Mouse (Mus musculus): ENCODE measurements at regions not wholly inside any gene's neighbourhood (a gene's known extent, or its start where the extent isn't known, plus 50 kb on each side); places are given as distances from the start of the nearest gene placed in this dataset.
"Not testable (repeated sequence)": the region's sequence is repeated elsewhere in the genome, so short reads cannot be mapped to it uniquely, and the experiment has no call there.

DNA sequence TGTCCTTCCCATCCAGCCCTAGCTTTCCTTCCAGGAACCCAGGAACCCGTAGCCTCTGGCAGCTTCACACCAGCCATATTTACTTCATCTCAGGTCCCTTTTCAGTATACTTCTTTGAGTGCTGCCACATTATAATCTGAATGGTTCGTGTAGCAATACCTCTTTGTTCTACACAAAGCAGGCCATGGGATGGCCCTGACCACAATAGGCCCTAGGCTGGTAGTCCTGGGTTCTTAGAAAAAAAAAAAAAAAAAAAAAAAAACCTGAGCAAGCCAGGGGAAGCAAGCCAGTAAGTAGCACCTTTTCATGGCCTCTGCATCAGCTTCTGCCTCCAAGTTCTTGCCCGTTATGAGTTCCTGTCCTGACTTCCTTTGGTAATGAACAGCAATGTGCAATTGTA lies 177.6 kb downstream of the Diras2 start:
- Histone ChIP-seq H3K9ac (ENCODE audit: low read length) (no peak overlapping the region), H3K27me3 (ENCODE audit: control insufficient read depth, insufficient read depth, low read length) (no peaks in the 10 kb centered on the region), H3K27ac (ENCODE audit: low read depth, low read length) (no peak overlapping the region), H3K4me3 (ENCODE audit: low read depth, low read length) (no peak overlapping the region), H3K9me3 (ENCODE audit: control insufficient read depth, low read length) (no peaks in the 10 kb centered on the region), H3K4me1 (ENCODE audit: control insufficient read depth, insufficient read depth, low read length) (no peaks in the 10 kb centered on the region), H3K4me2 (no peak overlapping the region), H3K36me3 (ENCODE audit: control insufficient read depth, insufficient read depth, low read length) (no peaks in the 10 kb centered on the region)
- 62% methylated on average over 3 of the region's 3 CpGs for WGBS
- DNase-seq (ENCODE audit: low spot score, missing footprints) (no peak), ATAC-seq (ENCODE audit: low FRiP score) (no peak)

DNA sequence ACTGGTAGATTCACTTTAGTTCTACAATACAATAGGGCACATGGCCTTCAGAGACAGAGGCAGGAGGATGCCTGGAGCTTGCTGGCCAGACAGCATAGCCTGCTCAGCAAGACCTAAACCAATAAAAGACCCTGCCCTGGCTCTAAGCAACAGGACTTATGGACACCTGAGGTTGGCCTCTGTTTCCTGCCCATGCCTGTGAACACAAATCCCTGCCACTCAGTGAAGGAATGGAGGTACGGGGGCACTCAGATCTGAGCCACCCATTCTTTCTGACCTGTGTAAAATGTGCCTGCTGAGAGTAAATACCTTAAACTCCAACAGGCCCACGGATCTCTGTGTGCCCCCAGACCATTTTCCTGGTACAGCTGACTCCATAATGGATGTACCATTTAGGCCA lies 177.1 kb downstream of the Diras2 start:
- DNase-seq (ENCODE audit: low spot score, missing footprints) (no peak), ATAC-seq (ENCODE audit: low FRiP score) (no peak)
- Histone ChIP-seq H3K4me3 (ENCODE audit: low read depth, low read length) (no peak overlapping the region), H3K4me1 (ENCODE audit: control insufficient read depth, insufficient read depth, low read length) (no peaks in the 10 kb centered on the region), H3K27ac (ENCODE audit: low read depth, low read length) (no peak overlapping the region), H3K9me3 (ENCODE audit: control insufficient read depth, low read length) (no peaks in the 10 kb centered on the region), H3K9ac (ENCODE audit: low read length) (no peak overlapping the region), H3K27me3 (ENCODE audit: control insufficient read depth, insufficient read depth, low read length) (no peaks in the 10 kb centered on the region), H3K4me2 (no peak overlapping the region), H3K36me3 (ENCODE audit: control insufficient read depth, insufficient read depth, low read length) (no peaks in the 10 kb centered on the region)
- WGBS: 76% methylated on average over 2 of the region's 2 CpGs

DNA sequence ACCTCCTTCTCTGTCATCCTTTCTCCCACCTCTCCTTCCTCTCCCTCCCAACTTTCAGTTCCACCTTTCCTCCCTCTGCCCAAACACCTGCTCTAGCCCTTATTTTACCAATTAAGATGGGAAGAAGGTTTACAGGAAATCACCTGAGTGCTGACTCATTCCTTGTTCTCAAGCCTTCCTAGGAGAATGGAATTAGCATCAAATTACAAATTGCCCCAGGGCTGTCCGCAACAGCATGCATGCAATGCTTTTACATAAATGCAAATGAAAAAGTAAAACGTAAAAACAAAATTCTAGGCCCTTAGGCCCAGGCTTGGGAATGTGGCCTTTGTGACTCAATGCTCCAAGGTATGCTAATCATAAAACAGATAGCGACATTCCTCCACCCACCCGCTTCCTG lies 175.2 kb downstream of the Diras2 start:
- not testable (repeated sequence) for H3K4me1 ChIP-seq (ENCODE audit: control insufficient read depth, insufficient read depth, low read length); H3K27ac ChIP-seq (ENCODE audit: low read depth, low read length); H3K27me3 ChIP-seq (ENCODE audit: control insufficient read depth, insufficient read depth, low read length); H3K4me2 ChIP-seq; DNase-seq (ENCODE audit: low spot score, missing footprints); H3K36me3 ChIP-seq (ENCODE audit: control insufficient read depth, insufficient read depth, low read length); H3K9me3 ChIP-seq (ENCODE audit: control insufficient read depth, low read length); H3K4me3 ChIP-seq (ENCODE audit: low read depth, low read length); H3K9ac ChIP-seq (ENCODE audit: low read length); ATAC-seq (ENCODE audit: low FRiP score)
- WGBS: 88% methylated on average over 3 of the region's 4 CpGs

DNA sequence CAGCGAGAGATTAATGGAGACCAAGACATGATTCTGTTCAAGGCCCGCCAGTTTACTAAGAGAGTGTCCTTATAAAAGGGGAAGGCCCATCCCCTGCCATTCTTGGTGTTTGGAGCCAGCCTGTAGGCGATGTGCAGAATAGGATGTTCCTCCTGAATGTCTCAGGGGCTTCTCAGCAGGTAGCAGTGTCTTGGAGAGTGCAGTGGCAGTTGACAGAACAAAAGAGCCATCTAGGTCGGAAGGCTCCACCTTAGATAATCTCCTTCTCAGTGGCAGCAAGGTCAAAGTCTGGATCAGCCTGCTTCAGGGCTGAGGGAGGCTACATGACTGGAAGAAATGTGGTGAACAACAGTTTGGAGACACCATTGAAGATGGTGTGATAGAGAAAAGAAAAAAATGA lies 171.7 kb downstream of the Diras2 start:
- not testable (repeated sequence) for DNase-seq (ENCODE audit: low spot score, missing footprints); ATAC-seq (ENCODE audit: low FRiP score)

DNA sequence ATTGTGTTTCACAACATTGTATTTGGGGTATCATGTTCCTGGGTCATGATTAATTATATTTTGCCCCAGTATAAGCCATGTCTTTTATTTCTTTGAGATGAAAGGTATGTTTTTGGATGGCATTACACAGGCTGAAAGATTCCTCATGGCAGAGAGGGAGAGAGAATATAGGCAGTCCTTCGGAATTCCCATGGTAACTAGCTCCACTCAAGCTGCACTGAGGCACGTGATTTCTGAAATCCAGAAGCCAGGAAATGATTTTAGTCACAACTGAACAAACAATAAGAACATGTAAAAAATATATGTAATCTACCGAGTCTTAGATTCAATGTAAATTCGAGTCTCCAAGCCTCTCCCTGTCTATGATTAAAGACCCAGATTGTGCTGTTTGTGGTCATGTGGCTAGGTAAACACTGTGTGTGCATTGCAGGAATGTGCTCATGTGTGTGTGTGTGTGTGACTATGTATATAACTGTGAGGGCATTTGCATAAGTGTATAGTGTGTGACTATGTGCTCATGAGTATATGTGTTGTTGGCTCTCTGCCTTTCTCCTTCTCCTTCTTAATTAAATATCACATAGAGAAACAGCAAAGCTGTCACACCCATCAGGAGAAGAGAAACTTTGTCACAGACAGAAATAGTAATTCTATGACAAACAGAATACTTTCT lies 169.8 kb downstream of the Diras2 start:
- Histone ChIP-seq H3K4me1 (ENCODE audit: control insufficient read depth, insufficient read depth, low read length) (no peaks in the 10 kb centered on the region), H3K4me2 (no peak overlapping the region), H3K4me3 (ENCODE audit: low read depth, low read length) (no peak overlapping the region), H3K9ac (ENCODE audit: low read length) (no peak overlapping the region), H3K36me3 (ENCODE audit: control insufficient read depth, insufficient read depth, low read length) (no peaks in the 10 kb centered on the region), H3K27ac (ENCODE audit: low read depth, low read length) (no peak overlapping the region), H3K9me3 (ENCODE audit: control insufficient read depth, low read length) (no peaks in the 10 kb centered on the region), H3K27me3 (ENCODE audit: control insufficient read depth, insufficient read depth, low read length) (no peaks in the 10 kb centered on the region)
- 82% methylated on average over 4 of the region's 4 CpGs for WGBS
- DNase-seq (ENCODE audit: low spot score, missing footprints): no peak
- ATAC-seq (ENCODE audit: low FRiP score): no peak

More for the DNA sequence above, 171.7 kb downstream of the Diras2 start:
- WGBS: 76% methylated on average over 4 of the region's 4 CpGs
- not testable (repeated sequence) for H3K4me2 ChIP-seq; H3K36me3 ChIP-seq (ENCODE audit: control insufficient read depth, insufficient read depth, low read length); H3K9me3 ChIP-seq (ENCODE audit: control insufficient read depth, low read length); H3K4me1 ChIP-seq (ENCODE audit: control insufficient read depth, insufficient read depth, low read length); H3K9ac ChIP-seq (ENCODE audit: low read length); H3K4me3 ChIP-seq (ENCODE audit: low read depth, low read length); H3K27ac ChIP-seq (ENCODE audit: low read depth, low read length); H3K27me3 ChIP-seq (ENCODE audit: control insufficient read depth, insufficient read depth, low read length)

DNA sequence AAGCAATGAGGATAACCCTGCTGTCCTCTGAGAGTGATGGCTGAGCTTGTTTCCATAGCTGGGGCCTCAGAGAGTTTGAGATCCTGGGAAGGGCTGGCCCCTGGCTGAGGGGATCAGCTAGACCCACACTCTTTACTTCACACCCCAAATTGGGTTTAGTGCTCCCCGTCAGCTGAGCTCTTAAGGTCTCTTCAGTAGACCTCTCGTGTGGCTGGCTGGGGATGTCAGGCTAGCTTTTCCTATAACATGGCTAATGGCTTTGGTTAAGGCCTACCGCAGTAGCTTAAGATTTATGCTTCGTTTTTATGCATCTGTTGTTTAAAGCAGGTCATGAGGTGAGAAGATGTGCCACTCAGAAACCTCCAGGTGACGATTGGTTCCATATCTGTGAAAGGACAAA lies 168.8 kb downstream of the Diras2 start:
- DNase-seq (ENCODE audit: low spot score, missing footprints) (no peak), ATAC-seq (ENCODE audit: low FRiP score) (no peak)
- H3K4me3 ChIP-seq (ENCODE audit: low read depth, low read length): no peak overlapping the region
- H3K9ac ChIP-seq (ENCODE audit: low read length): no peak overlapping the region
- no peaks in the 10 kb centered on the region for H3K9me3 ChIP-seq (ENCODE audit: control insufficient read depth, low read length)
- H3K4me2 ChIP-seq: no peak overlapping the region
- H3K27me3 ChIP-seq (ENCODE audit: control insufficient read depth, insufficient read depth, low read length): no peaks in the 10 kb centered on the region
- H3K36me3 ChIP-seq (ENCODE audit: control insufficient read depth, insufficient read depth, low read length): no peaks in the 10 kb centered on the region
- H3K4me1 ChIP-seq (ENCODE audit: control insufficient read depth, insufficient read depth, low read length): no peaks in the 10 kb centered on the region
- 92% methylated on average over 5 of the region's 5 CpGs for WGBS
- no peak overlapping the region for H3K27ac ChIP-seq (ENCODE audit: low read depth, low read length)

DNA sequence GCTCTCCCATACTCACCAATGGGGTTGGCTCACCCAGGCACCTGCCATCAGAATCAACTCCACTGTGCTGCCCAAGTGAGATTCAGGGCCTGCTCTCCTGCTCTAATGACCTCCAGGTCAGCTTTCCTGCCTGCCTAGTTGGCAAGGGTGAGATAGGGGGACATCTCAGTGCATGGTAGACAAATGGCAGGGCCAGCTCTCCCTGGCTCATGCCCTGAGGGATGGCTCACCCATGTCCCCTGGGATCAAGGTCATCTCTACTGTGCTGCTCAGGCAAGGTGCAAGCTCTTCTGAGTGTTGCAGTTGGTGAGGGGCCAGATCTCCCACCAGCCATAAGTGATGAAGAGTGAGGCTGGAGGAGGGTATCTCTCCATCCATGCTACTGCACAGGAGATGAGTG lies 161.2 kb downstream of the Diras2 start:
- DNase-seq (ENCODE audit: low spot score, missing footprints) (no peak), ATAC-seq (ENCODE audit: low FRiP score) (no peak)
- no peaks in the 10 kb centered on the region for H3K36me3 ChIP-seq (ENCODE audit: control insufficient read depth, insufficient read depth, low read length)
- H3K27me3 ChIP-seq (ENCODE audit: control insufficient read depth, insufficient read depth, low read length): no peaks in the 10 kb centered on the region
- H3K9me3 ChIP-seq (ENCODE audit: control insufficient read depth, low read length): no peaks in the 10 kb centered on the region
- H3K9ac ChIP-seq (ENCODE audit: low read length): no peak overlapping the region
- H3K4me2 ChIP-seq: no peak overlapping the region
- H3K4me1 ChIP-seq (ENCODE audit: control insufficient read depth, insufficient read depth, low read length): no peaks in the 10 kb centered on the region
- no peak overlapping the region for H3K4me3 ChIP-seq (ENCODE audit: low read depth, low read length)
- H3K27ac ChIP-seq (ENCODE audit: low read depth, low read length): no peak overlapping the region

DNA sequence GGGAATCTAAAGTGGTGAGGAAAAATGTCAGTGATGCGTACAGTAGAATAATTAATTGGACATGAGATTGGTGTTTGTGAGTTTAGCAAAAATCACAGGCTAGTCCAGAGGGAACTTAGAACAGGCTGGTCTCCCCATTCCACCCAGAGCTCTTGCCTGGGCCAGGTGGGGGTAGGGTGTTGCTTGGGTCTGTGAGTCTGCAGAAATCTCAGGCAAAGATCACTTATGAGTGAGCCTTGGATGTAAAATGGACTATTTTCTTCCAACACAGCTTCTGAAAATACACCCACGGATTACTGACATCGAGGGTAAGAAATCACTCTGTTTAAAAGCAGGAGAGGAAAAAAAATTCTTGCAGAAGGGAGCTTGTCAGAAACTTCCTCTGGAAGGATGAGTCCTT lies 159.1 kb downstream of the Diras2 start:
- DNase-seq (ENCODE audit: low spot score, missing footprints) (no peak), ATAC-seq (ENCODE audit: low FRiP score) (no peak)
- Histone ChIP-seq H3K9me3 (ENCODE audit: control insufficient read depth, low read length) (no peaks in the 10 kb centered on the region), H3K4me2 (no peak overlapping the region), H3K27me3 (ENCODE audit: control insufficient read depth, insufficient read depth, low read length) (no peaks in the 10 kb centered on the region), H3K4me1 (ENCODE audit: control insufficient read depth, insufficient read depth, low read length) (no peaks in the 10 kb centered on the region), H3K9ac (ENCODE audit: low read length) (no peak overlapping the region), H3K27ac (ENCODE audit: low read depth, low read length) (no peak overlapping the region), H3K4me3 (ENCODE audit: low read depth, low read length) (no peak overlapping the region), H3K36me3 (ENCODE audit: control insufficient read depth, insufficient read depth, low read length) (no peaks in the 10 kb centered on the region)
- 88% methylated on average over 3 of the region's 3 CpGs for WGBS

DNA sequence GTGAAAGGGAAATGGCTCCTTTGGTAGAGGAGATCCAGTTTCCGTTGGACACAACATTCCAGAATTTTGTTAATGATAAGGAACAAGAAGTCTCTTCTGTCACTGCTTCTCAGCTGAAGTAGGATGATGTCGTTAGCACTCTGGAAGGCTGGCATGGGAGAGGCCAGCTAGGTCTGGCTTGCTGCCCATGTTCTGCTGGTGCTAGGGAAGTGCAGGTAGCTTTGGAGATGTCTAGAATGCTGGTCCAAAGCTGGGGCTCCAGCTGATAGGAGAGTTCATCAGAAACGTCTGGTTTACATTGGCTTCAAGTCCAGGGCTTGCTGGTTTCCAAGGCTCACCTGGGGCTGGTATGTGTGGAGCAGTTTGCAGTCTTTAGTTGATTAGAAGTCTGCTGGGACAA lies 156.3 kb downstream of the Diras2 start:
- no peak for ATAC-seq (ENCODE audit: low FRiP score)
- 79% methylated on average over 3 of the region's 3 CpGs for WGBS
- DNase-seq (ENCODE audit: low spot score, missing footprints): no peak

DNA sequence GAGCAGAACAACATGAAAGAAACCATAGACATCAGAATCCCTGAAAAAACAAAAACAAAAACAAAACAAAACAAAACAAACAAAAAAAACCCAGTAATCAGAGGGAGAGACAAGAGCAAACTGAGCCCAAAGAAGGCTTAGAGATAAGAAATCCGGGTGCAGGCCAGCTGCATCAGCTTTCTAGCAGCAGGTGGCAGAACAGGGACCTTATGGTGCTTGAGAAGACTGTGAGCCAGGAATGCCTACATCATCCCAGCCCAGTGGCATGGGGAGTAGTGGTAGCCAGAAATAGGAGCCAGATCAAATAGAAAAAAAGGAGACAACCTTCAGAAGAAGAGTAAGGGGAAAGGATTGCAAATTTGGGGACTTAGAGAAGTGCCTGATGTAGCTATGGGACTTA lies 152.8 kb downstream of the Diras2 start:
- ATAC-seq (ENCODE audit: low FRiP score) (no peak), DNase-seq (ENCODE audit: low spot score, missing footprints) (no peak)
- Histone ChIP-seq H3K4me1 (ENCODE audit: control insufficient read depth, insufficient read depth, low read length) (no peaks in the 10 kb centered on the region), H3K9me3 (ENCODE audit: control insufficient read depth, low read length) (no peaks in the 10 kb centered on the region), H3K4me2 (no peak overlapping the region), H3K9ac (ENCODE audit: low read length) (no peak overlapping the region), H3K36me3 (ENCODE audit: control insufficient read depth, insufficient read depth, low read length) (no peaks in the 10 kb centered on the region), H3K27me3 (ENCODE audit: control insufficient read depth, insufficient read depth, low read length) (no peaks in the 10 kb centered on the region), H3K4me3 (ENCODE audit: low read depth, low read length) (no peak overlapping the region), H3K27ac (ENCODE audit: low read depth, low read length) (no peak overlapping the region)
- 52% methylated on average over 1 of the region's 1 CpGs for WGBS

More for the DNA sequence above, 156.3 kb downstream of the Diras2 start:
- Histone ChIP-seq H3K27ac (ENCODE audit: low read depth, low read length) (no peak overlapping the region), H3K9ac (ENCODE audit: low read length) (no peak overlapping the region), H3K36me3 (ENCODE audit: control insufficient read depth, insufficient read depth, low read length) (no peaks in the 10 kb centered on the region), H3K4me1 (ENCODE audit: control insufficient read depth, insufficient read depth, low read length) (no peaks in the 10 kb centered on the region), H3K4me3 (ENCODE audit: low read depth, low read length) (no peak overlapping the region), H3K9me3 (ENCODE audit: control insufficient read depth, low read length) (no peaks in the 10 kb centered on the region), H3K4me2 (no peak overlapping the region), H3K27me3 (ENCODE audit: control insufficient read depth, insufficient read depth, low read length) (no peaks in the 10 kb centered on the region)

Data from midbrain, embryonic 11.5 days (tissue).